Mouse (Mus musculus) ovary, postnatal 10 days (tissue): ENCODE measurements around the gene Nrxn2.

Experiments
- DNase-seq: peaks from one replicate; pipeline ENCODE4 v3.0.0; 2022; ENCODE audit warnings: low spot score

Nrxn2 gene

GRCm38 (mm10) chr19:6416894-6417761 is 1.4 kb upstream of the Nrxn2 start:
- no peak for DNase-seq

- no peak for DNase-seq
These were observed 607 bp downstream of the Nrxn2 start for GRCm38 (mm10) chr19:6418984-6419692.

GRCm38 (mm10) chr19:6419805-6420310 is 1.3 kb downstream of the Nrxn2 start:
- no peak for DNase-seq

GRCm38 (mm10) chr19:6420481-6421210 is 2.1 kb downstream of the Nrxn2 start:
- DNase-seq: no peak

- DNase-seq: no peak
These were observed 2.7 kb downstream of the Nrxn2 start for GRCm38 (mm10) chr19:6421211-6421590.

GRCm38 (mm10) chr19:6422014-6422413 is 3.5 kb downstream of the Nrxn2 start:
- no peak for DNase-seq

GRCm38 (mm10) chr19:6423241-6423640 is 4.7 kb downstream of the Nrxn2 start:
- no peak for DNase-seq

- DNase-seq: no peak
These were observed 5.8 kb downstream of the Nrxn2 start for GRCm38 (mm10) chr19:6424137-6424881.

- DNase-seq: no peak
These were observed 7.1 kb downstream of the Nrxn2 start for GRCm38 (mm10) chr19:6425595-6425994.

- DNase-seq: peak; percentile 33
These were observed 8.4 kb downstream of the Nrxn2 start for GRCm38 (mm10) chr19:6426703-6427500.

GRCm38 (mm10) chr19:6427653-6428434 is 9.3 kb downstream of the Nrxn2 start:
- DNase-seq: peak; percentile 29

GRCm38 (mm10) chr19:6428501-6429200 is 10.1 kb downstream of the Nrxn2 start:
- no peak for DNase-seq

GRCm38 (mm10) chr19:6443016-6443415 is 24.5 kb downstream of the Nrxn2 start:
- DNase-seq: no peak

- no peak for DNase-seq
These were observed 27.4 kb downstream of the Nrxn2 start for GRCm38 (mm10) chr19:6445761-6446423.

GRCm38 (mm10) chr19:6446736-6447437 is 28.4 kb downstream of the Nrxn2 start:
- no peak for DNase-seq

- no peak for DNase-seq
These were observed 30.2 kb downstream of the Nrxn2 start for GRCm38 (mm10) chr19:6448752-6449151.

- no peak for DNase-seq
These were observed 31.3 kb downstream of the Nrxn2 start for GRCm38 (mm10) chr19:6449841-6450240.

- peak; percentile 40 for DNase-seq
These were observed 33.5 kb downstream of the Nrxn2 start for GRCm38 (mm10) chr19:6452030-6452494.
